Mouse (Mus musculus) ES-Bruce4 (cell line): Measurements from ENCODE around the gene Nudt8.

Experiments used
- CTCF ChIP-seq: IDR thresholded peaks from one replicate; pipeline ENCODE4 v1.8.1; 2011; ENCODE audit warnings: low read depth, low read length
- EP300 ChIP-seq: IDR thresholded peaks from 2 replicates; pipeline ENCODE4 v1.6.1; 2011; ENCODE audit warnings: low read depth, low read length; ENCODE audit not compliant: insufficient read depth
- POLR2A ChIP-seq: IDR thresholded peaks from one replicate; pipeline ENCODE4 v1.8.1; 2011; ENCODE audit warnings: low read length; ENCODE audit not compliant: insufficient read depth

- TF ChIP-seq CTCF (no peak), POLR2A (no peak), EP300 (no peak)
Measured at GRCm38 (mm10) chr19:3994932-3995331, 5.4 kb upstream of the Nudt8 start.
